Mouse (Mus musculus) heart, adult 2 months (tissue): Measurements from ENCODE around the gene Uchl4.

Experiments used
- CTCF ChIP-seq: fragments of 200-600 bp; IDR thresholded peaks from 2 replicates; pipeline ENCODE4 v1.8.1; 2022; ENCODE audit warnings: antibody characterized with exemption, mild to moderate bottlenecking, moderate library complexity
- POLR2A ChIP-seq: fragments of 200-500 bp; IDR thresholded peaks from 2 replicates; pipeline ENCODE4 v1.6.1; 2011; ENCODE audit warnings: mild to moderate bottlenecking, low read depth, low read length, control low read depth; ENCODE audit not compliant: insufficient read depth

DNA sequence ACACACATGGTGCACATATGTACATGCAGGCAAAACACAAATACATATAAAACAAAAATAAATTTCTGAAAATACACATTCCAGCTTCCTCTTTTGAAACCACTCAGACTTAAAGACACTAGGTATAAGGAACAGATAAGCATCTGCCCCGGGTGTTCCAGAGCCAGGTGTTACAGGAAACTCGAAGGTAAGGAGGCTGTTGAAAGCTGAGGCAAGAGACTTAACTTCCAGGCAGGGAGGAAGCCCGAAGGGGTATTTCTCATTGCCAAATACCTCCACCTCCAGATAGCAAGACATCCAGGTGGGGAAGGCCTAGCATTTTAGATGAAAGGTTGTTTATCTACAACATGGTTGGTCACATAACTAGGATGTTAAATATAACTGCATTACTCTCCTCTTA is 20.4 kb downstream of the Uchl4 start:
- TF ChIP-seq POLR2A = no peak
- TF ChIP-seq CTCF = no peak
